Comparison of ENCODE assay signal across 8 mouse cellular contexts in the genomic region with DNA sequence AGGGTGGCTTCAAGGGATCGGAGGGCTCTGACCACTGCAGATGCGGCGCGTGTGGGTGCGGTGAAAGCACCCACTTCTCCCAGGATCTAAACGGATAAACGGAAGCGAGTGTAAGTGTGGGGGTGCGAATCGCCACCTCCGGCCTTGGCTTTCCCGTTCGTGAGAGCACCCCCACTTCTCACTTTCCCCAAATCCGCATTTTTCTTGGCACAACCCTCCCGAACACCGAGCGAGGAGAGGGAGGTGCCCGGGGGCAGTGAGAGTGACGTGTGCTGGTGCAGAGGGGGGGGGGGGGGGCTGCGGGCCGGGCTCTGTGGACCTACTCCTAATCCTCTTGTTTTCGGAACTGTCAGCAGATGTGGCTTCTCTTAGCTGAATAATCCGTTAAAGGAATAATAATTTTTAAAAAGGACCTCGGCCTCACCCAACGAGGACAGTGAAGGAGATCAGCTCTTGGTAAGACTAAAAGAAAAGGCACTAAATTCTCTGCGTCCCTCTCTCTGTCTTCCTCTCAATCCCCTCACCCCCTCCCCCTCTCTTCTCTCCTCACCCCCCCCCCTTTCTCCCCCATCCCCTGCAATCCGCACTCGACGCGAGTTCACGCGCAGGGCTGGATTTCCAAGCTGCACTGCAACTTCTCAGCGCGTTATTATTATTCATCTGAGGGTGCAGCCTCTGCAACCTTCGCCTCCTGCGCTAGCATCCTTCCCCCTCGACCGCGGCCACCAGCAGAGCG.
A peak's percentile ranks its signal among the peaks of the same experiment; 100 is the strongest.
DNase-seq lines count a peak whose midpoint lies in the region; ATAC-seq and TF ChIP-seq lines count a peak whose summit lies in the region.

No protein-coding gene starts in this region.

- no peak for ATAC-seq in heart, embryonic 12.5 days (ENCODE audit: insufficient number of reproducible peaks, low FRiP score)
- peak; percentile 57 for ATAC-seq in midbrain, embryonic 14.5 days (ENCODE audit: low FRiP score, low TSS enrichment)

- no peak for DNase-seq in heart, adult 8-10 months (ENCODE audit: low spot score)
- DNase-seq in forebrain, embryonic 10.5 days (ENCODE audit: extremely low spot score, low spot score): peak; percentile 34
- peak; percentile 82 for DNase-seq in layer of hippocampus, adult 9-11 months
- DNase-seq in midbrain, embryonic 14.5 days: peak; percentile 91
- DNase-seq in ovary, postnatal 36 days (ENCODE audit: low spot score): no peak
- no peak for DNase-seq in urinary bladder, adult 2 months (ENCODE audit: low spot score)

- H3K4me3 ChIP-seq in heart, embryonic 12.5 days: peak overlapping the region; percentile 58
- H3K4me3 ChIP-seq in bone marrow macrophage, adult 2 months (ENCODE audit: insufficient read depth, low read length): peak overlapping the region; percentile 52
- H3K4me3 ChIP-seq in forebrain, embryonic 10.5 days: peak overlapping the region; percentile 62
- peak overlapping the region; percentile 87 for H3K4me3 ChIP-seq in midbrain, embryonic 14.5 days (replicated peaks; ENCODE audit: low read depth, low read length)

- TF ChIP-seq POLR2A in bone marrow macrophage, adult 2 months (IDR thresholded peaks at IDR 0.05; ENCODE audit: borderline replicate concordance, low read depth, low read length): no peak

- no peak overlapping the region for H3K27ac ChIP-seq in heart, embryonic 12.5 days (ENCODE audit: poor library complexity, severe bottlenecking)
- H3K27ac ChIP-seq in bone marrow macrophage, adult 2 months (ENCODE audit: insufficient read depth, low read depth, low read length): no peak overlapping the region
- H3K27ac ChIP-seq in forebrain, embryonic 10.5 days: peak overlapping the region; percentile 82
- peak overlapping the region; percentile 100 for H3K27ac ChIP-seq in midbrain, embryonic 14.5 days (replicated peaks; ENCODE audit: low read depth, low read length)

- H3K9me3 ChIP-seq in heart, embryonic 12.5 days (replicated peaks): no peaks in the 10 kb centered on the region
- H3K9me3 ChIP-seq in forebrain, embryonic 10.5 days: no peaks in the 10 kb centered on the region
- no peaks in the 10 kb centered on the region for H3K9me3 ChIP-seq in midbrain, embryonic 14.5 days (ENCODE audit: control insufficient read depth, low read length)

- H3K4me1 ChIP-seq in heart, embryonic 12.5 days (replicated peaks): peaks cover 34% of the 10 kb centered on the region
- H3K4me1 ChIP-seq in bone marrow macrophage, adult 2 months (ENCODE audit: control insufficient read depth, insufficient read depth, low read length): no peaks in the 10 kb centered on the region
- H3K4me1 ChIP-seq in forebrain, embryonic 10.5 days: peaks cover 76% of the 10 kb centered on the region
- H3K4me1 ChIP-seq in midbrain, embryonic 14.5 days (ENCODE audit: control insufficient read depth, insufficient read depth, low read length): peaks cover 38% of the 10 kb centered on the region

- no peak for TF ChIP-seq CTCF in bone marrow macrophage, adult 2 months (IDR thresholded peaks at IDR 0.05; ENCODE audit: low read depth, low read length)

- H3K27me3 ChIP-seq in heart, embryonic 12.5 days (replicated peaks): peaks cover 94% of the 10 kb centered on the region
- peaks cover 100% of the 10 kb centered on the region for H3K27me3 ChIP-seq in forebrain, embryonic 10.5 days (ENCODE audit: poor library complexity, severe bottlenecking)
- no peaks in the 10 kb centered on the region for H3K27me3 ChIP-seq in midbrain, embryonic 14.5 days (ENCODE audit: control insufficient read depth, insufficient read depth, low read length)

- peak overlapping the region; percentile 12; the same call in 1 of the 2 replicates for H3K9ac ChIP-seq in heart, embryonic 12.5 days
- H3K9ac ChIP-seq in midbrain, embryonic 14.5 days (replicated peaks; ENCODE audit: low read length): peak overlapping the region; percentile 100

- no peaks in the 10 kb centered on the region for H3K36me3 ChIP-seq in heart, embryonic 12.5 days
- no peaks in the 10 kb centered on the region for H3K36me3 ChIP-seq in forebrain, embryonic 10.5 days (replicated peaks)
- H3K36me3 ChIP-seq in midbrain, embryonic 14.5 days (ENCODE audit: control insufficient read depth, insufficient read depth, low read length): peaks cover 33% of the 10 kb centered on the region

- H3K4me2 ChIP-seq in heart, embryonic 12.5 days: peak overlapping the region; percentile 95
- peak overlapping the region; percentile 75 for H3K4me2 ChIP-seq in midbrain, embryonic 14.5 days (ENCODE audit: low read length)

- WGBS in heart, embryonic 12.5 days: under 1% methylated on average over 40 of the region's 40 CpGs
- under 1% methylated on average over 40 of the region's 40 CpGs for WGBS in forebrain, embryonic 10.5 days
- WGBS in midbrain, embryonic 14.5 days: under 1% methylated on average over 40 of the region's 40 CpGs

Comparison
In these comparisons a context has a peak if more than half of its experiments do, and no peak if none do; other contexts are left out.
1. H3K27ac ChIP-seq: peak in forebrain, embryonic 10.5 days (single experiment) and midbrain, embryonic 14.5 days (single experiment); none in heart, embryonic 12.5 days (single experiment) and bone marrow macrophage, adult 2 months (single experiment).
2. DNase-seq: peak in forebrain, embryonic 10.5 days (single experiment), layer of hippocampus, adult 9-11 months (single experiment) and midbrain, embryonic 14.5 days (single experiment); none in heart, adult 8-10 months (single experiment), ovary, postnatal 36 days (single experiment) and urinary bladder, adult 2 months (single experiment).
3. Peak in every context shown above with its lines, with median percentiles within 50 percentile points of each other: H3K4me3 ChIP-seq.